Mouse (Mus musculus): Measurements from ENCODE around the gene Usf2.

Gene Usf2

DNA sequence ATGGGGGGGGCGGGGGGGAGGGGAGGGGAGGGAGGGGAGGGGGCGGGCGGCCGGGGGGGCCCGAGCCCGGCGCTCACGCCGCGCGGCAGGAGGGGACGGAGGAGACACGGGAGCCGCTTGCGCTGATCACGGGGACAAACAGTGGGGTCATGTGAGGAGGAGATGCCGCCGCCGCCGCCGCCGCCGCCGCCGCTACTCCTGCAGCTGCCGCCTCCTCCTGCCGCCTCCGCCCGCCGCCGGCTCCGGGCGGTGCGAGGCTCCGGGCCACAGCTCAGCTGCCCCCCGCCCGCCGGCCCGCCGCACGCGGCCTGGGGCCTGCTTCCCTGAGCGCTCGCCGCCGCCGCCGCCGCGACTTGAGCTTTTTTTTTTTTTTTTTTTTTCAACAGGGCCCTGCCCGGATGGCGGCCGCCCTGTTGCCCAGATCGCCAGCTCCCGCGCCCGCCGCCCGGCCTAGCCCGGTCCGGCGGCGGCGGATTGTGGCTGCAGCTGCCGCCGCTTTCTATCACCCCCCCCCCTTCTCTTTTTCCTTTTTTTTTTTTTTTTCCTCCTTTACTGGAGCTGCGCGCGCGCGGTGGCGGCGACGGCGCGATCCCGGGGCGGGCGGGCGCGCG lies at the start of gene Usf2:
Gene Usf2 (minus strand): TSS at position 48 of the 611 bp plus-strand sequence.
- DNase-seq: peak; percentile 83

DNA sequence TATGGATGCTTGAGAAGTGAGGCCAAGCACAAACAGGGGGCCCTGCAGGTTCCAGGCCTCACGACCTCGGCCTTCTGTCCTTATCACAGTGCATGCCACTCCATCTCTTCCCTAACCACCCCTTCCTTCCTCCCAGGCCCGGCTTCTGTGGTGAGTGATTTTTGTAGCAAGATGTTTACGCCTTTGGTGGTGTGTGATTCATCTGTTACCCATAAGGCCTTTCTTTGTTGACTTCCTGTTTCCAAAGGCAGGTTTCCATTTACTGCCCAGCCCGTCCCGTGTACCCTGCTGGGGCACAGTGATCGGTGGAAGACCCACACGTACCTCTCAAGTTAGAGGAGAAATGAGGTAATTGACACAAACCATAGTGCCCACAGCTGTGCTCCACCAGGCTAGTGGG lies 46.0 kb upstream of the Usf2 start:
- no peak for DNase-seq

DNA sequence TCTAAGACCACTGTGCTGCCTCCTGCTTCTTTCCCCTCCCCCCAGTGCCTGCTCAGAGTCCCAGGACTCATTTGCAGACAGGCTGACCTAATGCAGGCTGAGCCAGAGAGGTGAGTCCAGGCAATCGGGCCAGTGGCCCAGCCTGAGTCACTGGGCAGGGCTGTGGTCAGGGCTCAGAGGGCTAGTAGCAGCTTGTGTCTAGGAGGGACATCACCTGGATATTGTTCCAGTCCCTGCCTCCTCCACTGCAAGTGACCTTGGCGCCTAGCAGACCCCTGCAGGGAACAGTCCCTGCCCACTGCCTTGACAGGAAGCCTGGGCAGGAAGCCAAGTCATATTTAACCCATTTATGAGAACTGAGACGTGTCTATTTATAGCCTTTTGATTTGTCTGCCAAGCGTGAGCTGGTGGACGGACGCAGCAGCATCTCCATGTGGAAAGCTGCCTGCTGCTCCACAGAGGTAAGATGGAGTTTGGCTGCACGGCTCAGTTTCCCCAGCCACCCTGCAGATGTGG lies 44.0 kb upstream of the Usf2 start:
- peak; percentile 5 for DNase-seq

DNA sequence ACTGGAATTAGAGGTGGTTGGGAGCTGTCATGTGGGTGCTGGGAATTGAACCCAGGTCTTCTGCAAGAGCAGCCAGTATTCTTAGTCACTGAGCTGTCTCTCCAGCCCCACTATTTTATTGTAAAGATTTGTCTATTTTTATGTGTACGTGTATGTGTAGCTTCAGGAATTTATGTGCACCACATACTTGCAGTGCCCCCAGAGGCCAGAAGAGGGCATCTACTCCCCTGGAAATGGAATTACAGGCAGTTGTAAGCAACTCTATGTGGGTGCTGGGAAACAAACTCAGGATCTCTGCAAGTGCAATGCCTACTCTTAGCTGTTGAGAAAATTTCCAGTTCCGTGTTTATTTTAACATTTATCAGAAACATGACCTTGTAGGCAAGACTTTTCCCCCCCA lies 39.9 kb upstream of the Usf2 start:
- no peak for DNase-seq

DNA sequence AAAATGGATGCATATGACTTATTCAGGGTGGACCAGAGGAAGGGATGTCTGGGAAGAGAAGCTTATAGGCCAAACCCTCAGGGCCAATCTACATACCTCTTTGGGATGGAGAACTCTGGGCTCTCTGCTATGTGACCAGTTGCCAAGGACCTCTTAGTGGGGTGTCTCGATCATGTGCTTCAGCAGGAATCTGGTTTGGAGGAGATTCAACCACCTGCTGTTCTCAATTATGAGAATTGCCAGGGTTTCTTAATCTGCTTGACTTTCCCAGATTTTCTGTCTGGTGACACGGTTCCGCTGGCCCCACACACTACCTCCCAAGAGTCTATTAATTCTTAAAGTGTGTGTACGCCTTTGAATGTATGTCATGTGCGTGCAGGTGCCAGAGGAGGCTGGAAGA lies 37.4 kb upstream of the Usf2 start:
- DNase-seq: no peak

DNA sequence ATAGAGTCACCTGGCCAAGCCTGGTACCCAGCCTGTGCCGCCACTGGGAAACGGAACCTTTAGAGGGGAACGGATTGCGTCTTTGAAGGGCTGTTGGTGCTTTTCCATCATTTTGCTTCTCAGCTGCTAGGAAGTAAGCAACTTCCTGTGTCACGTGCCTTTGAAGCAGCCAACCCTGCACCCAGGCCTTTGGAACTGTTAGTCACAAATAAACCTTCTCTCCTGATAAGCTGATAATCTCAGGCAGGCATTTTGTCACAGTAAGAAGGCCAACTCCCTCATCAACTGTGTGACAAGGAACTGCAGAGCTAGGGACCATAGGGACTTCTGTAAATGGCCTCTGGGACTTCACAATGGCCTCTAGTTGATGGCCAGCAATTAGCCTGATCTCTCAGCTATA lies 35.5 kb upstream of the Usf2 start:
- no peak for DNase-seq

DNA sequence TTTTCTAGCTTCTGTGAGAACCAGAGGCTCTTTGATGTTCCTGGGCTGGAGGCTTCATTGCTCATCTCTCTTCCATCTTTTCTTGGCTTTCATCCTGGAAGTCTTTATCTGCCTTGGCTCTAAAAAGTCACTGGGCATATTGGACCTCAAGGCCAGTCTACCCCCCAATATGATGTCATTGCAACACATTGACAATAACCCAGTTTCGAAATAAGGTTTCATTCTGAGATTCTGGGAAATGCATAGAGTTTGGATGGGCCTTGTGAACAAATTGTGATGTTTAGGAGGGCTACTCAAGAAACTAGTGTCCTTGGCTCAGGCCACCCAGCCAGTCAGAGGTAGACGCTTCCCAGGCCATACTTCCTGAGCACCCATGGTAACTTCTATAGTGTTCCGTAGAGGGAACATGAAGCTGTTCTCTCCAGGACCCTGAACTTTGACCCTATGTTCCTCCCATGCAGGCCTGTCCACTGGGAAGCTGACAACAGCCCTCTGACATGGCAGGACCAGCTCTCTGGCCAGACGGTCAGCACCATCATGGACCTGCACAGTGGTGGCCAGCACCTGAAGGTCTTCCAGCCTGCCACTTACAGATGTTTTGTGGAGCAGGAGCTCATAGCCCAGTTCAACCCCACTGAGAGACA lies 32.0 kb upstream of the Usf2 start:
- no peak for DNase-seq

DNA sequence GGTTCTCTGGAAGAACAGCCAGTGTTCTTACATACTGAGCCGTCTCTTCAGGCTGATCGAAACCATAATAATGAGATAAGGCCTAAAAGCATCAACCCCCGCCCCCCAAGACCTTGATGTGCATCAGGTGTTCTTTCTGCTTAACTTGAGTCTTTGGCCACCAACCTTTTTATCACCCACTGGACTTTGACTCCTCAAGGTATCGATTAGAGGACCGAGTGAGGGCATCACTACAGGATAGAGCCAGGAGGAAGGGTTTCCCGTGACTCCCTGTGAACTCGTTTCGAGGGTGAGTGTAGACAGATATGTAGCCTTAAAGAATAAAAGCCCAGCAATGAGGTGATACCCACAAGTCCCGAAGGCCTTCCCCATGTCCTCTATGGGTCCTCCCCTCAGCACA lies 28.8 kb upstream of the Usf2 start:
- no peak for DNase-seq

DNA sequence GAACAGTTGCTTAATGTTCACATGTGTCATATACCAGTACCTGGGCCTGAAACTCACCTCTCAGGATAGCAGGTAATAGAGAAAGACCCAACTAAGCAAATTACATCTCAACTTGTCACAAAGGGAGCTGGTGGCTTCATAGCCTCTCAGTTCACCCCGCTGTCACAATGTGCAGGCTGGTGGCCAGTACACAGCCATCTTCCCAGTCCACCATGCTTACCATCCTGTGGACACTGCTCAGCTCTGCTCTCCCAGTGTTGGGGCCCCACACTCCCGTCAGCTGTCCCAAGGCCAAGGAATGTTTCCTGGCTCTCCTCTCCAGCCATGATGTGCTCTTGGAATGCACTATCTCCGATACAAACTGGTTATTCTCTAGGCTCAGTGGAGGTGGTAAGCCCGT lies 25.1 kb upstream of the Usf2 start:
- DNase-seq: no peak

DNA sequence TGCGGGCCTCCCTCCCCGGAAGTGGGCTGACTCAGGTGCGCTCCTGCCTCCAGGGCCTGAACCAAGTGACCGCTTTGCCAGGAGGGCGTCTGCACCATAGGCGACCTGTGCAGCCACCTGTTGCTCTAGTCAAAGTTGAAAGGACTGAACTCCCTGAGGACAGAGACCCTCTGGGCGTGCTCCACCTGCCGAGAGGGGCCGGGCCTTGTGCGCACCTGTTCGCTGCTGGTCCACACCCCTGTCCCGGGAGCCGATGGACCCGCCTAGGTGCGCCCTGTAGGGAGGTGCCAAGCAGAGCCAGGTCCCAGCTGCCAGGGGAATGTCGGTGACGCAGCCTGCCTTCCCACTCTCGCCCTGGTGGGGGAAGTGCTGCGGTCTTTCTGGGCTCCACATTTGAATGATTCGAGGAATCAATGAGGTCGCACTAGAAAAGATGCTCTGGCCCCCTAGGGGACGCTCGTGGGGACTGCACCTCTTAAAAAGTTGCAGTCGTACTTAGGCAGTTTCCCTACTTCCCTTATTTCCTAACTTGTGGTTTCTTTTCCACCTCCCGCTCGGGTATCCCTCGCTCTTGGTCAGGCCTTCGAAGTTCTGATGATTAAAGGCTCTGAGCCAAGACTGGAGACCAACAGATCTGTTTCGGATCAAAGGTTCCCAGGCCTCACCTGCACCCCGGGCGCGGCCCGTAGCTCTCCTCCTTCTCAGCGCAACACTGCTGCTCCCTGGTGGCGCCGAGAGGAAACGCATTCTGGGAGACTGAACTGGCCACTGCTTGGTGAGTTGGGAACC lies 17.1 kb upstream of the Usf2 start, which contains the start of gene Fam187b:
Gene Fam187b (plus strand): TSS at position 290 of the 789 bp plus-strand sequence.
- peak; percentile 71 for DNase-seq

DNA sequence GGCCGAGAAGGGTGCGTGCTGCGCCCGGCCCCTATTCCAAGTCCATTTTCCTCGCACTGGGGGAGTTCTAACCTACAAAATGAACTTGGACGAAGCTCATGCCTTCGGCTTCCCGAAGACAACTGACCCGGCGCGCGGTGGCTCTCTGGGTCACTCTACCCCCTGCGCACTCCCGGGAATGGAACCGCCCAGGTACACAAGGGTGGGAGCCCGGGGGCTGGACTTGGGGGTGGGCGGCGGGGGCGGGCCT lies 16.6 kb upstream of the Usf2 start, which contains the start of gene Lsr:
Gene Lsr (minus strand): TSS at position 214 of the 250 bp plus-strand sequence.
- no peak for DNase-seq

DNA sequence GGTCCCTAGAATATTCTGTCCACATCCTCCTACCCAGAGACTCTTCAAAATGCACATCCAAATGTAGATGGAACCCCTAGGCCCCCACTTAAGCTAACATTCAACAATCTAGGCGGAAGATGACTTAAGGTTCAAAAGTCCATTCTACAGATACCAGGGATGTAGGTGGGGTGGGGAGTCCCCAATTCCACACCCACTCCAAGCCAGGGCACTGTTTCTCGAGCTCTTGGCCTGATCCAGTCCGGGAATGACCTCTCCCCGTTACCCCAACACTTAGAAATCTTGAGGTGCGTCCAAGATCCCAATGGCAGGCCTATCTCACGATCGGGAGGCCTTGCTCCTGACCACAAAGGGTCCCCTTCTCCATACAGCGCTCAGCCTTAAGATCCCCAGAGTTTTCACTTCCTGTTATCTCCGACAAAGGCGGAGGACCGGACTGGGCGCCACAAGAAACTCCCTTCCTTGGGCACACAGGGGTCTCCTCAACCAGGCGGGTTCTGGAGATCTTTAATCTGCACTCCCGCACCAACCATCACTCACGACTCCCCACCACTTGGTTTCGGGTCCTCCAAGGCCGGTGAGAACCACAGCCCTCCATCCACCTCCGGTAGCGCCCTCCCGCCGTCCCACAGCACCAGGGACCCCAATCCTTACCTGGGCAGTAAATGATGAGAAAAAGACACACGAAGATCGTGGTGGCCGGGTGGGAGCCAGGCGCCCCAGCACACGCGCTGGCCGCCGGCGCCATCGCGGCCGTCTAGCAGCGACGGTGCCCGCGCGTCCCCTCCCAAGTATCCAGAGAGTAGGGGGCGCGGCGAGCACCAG lies 16.0 kb upstream of the Usf2 start:
- no peak for DNase-seq

DNA sequence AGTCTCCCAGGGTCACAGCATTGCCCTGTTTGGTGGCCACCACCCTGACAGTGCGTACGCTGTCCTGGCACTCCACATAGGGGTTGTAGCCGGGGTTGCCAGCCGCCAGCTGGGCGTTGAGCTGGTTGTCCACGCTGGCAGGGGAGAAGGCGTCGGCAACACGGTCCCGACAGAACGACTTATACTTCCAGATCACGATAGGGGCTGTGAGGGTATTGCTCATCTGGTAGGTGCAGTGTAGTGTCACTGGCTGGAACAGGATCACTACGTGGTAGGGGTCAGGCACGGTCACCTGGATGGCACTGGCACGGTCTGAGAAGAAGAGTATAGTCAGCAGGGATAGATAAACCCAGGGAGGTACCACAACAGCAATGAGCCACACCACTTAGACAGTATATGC lies 15.3 kb upstream of the Usf2 start:
- no peak for DNase-seq

DNA sequence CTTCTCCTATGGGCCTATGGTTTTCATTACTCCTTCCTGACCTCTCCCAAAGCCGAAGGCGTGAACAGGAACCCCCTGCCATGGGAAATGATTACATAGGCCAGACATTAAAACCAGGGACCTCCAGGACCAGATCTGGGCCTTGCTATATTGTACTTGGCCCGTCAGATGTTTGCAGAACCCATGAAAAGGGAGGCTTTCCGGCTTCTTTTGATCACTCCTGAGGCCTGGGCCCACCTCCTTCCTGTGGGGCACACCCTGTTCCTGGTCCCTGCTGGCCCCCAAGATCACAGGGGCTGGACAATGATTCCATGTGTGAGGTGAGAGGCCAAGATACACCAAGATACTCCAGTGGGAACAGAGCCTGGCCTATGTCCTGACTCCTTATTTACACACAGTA lies 12.6 kb upstream of the Usf2 start:
- no peak for DNase-seq

DNA sequence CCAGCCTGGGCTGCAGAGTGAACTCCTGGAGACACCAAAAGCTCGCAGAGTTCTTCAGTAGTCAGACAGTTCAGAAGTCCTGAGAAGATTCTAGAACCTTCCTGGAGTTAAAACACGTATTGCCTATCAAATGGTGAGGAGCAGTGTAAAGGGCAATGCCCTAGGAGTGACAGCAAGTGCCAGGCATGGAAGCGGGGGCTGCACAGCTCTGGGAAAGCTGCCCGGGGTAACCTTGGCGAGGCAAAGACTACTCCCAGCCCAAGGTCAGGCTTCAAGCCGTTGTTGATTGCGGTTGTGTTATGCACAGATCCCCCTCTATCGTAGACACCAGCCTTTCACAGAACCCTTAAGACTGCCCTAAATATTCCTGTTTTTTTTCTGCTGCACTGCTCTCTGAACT lies 12.0 kb upstream of the Usf2 start:
- no peak for DNase-seq

DNA sequence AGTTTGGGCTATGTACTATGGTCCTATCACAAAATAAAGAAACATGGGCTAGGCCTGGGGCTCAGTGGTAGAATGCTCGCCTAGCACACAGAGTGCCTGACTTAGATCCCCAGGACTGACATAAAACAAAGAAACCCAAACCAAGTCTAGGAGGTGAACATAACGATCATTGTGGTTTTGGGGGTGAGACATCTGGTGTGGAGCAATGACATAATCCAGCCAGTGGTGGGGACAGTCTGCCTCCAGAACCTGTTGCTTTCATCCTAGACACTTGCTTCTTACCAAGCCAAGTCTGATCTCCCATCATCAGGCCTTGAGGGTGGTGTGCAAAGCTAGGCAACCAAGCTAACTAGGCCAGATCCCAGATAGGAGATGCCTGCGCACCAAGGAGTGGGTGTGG lies 10.1 kb upstream of the Usf2 start:
- no peak for DNase-seq

DNA sequence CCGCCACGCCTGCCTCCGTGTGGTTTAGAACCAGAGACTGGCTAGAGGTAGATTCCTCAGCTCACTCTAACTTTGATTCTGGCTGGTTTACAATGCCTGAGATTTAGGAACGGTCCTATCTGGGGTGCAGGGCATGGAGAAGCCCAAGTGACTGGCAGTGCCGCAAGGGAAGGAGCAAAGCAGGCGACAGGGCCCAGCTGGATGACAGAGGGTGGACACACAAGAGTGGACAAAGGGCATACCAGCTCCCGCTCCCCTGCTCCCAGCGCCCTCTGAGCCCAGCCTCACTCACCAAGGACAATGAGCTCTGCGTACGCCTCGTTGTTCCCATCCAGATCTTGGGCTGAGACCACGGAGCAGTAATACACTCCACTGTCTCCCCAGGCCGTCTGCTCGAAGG lies 9.1 kb upstream of the Usf2 start:
- DNase-seq: no peak

DNA sequence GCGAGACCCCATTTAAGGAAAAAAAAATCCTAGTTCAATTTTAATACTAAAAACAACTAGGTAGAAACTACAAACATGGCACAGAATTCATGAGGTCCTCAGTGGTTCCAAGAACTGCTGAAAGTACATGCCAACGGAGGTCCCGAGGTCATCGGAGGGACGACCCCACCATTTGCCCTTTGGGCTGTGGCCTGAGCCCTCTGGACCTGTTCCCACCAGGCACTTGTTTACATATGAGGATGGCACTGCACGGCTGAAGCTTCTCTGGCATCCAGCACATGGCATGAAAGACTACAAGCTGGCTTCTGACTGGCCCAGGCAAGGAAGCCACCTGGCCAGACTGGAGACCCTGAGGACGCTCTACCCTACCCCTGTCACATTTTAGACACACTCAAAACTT lies 7.8 kb upstream of the Usf2 start:
- no peak for DNase-seq

DNA sequence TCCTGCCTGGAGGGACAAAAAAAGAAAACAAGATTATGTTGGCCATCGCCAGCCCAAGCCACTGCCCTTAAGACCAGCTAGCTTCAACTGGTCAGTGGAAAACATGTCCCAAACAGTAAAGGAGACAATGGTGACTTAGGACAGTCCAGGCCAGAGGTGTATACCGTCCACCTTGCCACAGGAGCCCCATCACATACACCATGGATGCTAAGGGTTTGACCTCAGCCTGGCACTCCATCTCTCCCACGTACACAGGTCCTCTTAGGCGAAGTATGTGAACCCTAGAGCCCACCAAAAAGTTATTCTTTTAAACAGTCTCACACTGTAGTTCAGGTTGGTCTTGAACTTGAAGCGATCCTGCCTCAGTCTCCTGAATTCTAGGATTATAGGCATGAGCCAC lies 6.3 kb upstream of the Usf2 start:
- no peak for DNase-seq

DNA sequence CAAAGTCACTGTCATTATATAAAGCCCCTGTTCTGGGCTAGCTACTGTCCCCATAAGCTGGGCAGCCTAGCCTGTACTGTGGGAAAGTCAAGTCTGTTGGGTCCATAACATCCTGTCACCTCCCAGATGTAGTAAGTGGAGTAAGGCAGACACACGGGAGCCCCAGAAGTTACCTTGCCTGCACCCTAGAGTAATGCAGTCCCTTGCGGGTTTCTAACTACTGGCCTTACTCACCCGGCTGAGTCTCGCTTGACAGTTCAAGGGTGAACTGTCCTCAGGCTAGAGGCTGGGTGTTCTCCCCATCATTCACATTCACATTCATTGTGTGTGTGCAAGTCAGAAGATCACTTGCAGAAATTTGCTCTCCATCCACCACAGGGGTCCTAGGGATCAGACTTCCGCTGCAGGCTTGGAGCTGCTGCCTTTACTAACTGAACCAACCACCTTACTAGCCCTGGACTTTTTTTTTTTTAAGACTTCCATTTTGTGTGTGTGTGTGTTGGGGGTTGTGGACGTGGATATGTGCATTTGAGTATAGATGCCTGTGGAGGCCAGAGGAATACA lies 3.3 kb upstream of the Usf2 start:
- no peak for DNase-seq

DNA sequence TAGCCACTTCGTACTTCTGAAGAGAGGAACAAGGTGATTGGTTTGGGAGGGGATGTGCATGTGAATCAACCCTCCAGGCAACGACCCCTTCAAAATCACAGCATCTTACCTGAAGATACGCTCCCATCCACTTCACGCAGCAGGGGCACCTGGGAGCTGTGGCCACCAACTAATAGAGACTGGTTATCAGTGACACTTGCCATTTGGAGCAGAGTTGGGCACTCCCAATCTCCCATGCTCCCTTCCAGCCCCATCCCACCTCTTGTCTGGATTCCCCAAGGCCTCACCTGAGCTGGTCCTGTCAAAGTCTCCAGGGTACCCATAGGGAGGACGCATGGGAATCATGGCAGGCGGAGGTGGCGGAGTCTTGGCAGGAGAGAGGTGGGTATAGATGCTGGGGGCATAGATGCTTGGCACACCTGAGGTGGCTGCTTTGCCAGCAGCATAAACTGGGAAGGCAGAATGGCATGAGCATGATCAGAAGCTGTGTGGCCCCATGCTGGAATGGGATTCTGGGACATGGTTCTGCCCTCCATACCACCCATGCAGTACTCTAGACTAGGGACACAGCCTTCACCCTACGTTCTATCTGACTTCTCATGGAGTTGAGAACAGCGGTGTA lies 2.4 kb upstream of the Usf2 start:
- DNase-seq: no peak

DNA sequence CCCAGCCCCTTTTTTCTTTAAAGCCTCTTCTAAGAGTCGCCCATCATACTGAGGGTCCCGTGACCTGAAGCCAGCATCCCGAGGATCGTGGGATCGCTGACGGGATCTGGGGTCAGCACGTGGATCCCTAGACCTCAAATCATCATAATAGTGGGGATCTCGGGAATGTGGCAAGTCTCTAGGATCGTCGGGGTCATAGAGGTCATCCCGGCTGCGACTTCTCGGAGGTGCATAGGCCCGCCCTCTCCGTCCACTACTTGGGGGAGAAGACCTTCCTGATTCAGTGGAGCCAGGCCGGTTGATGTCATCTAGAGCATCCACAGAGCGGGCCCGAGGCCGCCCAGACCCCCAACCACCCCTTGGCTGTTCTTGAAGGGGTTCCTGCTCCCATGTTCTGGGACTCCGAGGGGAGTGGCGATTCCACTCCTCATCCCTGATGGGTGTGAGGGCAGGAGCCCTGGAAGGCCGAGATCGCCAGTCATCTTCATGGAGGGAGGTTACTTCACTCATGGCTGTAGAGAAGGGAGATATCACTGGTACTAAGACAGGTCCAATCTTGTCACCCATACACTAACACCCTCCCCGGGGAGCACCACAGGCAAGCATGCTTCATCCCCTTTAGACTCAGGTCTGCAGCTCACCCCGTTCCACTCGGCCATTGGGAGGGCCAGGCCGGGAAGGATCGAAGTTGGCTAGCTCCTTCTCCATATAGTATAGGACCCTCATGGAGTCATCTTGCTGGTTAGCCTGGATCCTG lies 1.7 kb upstream of the Usf2 start:
- no peak for DNase-seq

All from right cerebral cortex, postnatal 25 days (tissue).